Mouse (Mus musculus): ENCODE results near the gene Ccdc137. TPM values are rescaled to one million over a fixed set of nuclear protein-coding genes. Genes with fewer than 3 reads are reported as not detected.
A peak's percentile ranks its signal among the peaks of the same experiment; 100 is the strongest.
"Not testable (repeated sequence)": the region's sequence is repeated elsewhere in the genome, so short reads cannot be mapped to it uniquely, and the experiment has no call there.

Gene Ccdc137
- 31.3 and 32.3 TPM in 2 replicates for polyA plus RNA-seq (2016; fragmentation: Nextera tagmentation; extraction: Ambion mirVana)

DNA sequence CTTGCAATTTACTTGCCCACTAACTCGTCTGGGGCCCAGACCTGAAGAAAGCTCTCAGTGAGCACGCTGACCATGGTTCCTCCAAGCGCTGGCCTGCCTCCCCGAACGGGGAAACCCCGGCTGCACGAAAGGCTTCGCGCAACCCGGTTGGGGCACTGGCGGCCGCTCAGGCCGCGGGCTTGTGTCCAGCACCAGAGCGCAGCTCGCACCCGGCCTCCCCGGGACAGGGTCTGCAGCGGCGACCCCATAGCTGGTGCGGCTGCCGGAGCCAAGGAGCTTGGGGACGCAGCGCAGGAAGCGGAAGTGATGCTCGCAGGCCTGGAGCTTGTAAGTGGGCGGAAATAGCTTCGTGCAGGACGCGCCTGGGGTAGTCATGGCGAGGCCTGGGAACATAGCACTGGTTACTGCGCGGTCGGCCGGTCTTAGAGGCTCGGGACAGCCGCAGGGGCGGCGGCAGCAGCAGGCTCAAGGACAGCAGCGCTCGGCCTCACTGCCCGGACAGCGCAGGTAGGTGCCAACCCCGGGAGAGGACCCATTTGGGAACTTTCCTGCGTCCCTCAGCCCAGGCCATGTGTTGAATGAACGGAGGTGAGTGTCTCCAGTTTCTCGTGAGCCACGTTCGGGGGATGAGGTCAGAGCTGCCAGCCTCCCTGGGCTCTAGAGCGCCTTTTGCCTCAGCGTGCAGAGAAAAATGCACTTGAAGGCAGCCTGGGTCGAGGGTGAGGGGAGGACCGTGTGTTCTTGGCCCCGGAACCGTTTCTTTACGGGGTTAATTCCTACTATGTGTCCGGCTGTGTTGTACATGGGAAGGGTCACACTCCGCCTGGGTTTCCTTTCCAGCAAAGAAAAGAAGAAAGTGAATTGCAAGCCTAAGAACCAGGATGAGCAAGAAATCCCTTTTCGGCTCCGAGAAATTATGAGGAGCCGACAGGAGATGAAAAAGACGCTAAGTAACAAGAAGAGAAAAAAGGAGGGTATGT, at the start of gene Ccdc137, which contains the start of gene Oxld1:
Gene Ccdc137, plus strand, starts transcription at position 344 of the 980 bp plus-strand sequence.
Gene Oxld1, minus strand, starts transcription at position 297 of the 980 bp plus-strand sequence.
- Histone ChIP-seq H3K27ac (peak within 1 kb of the TSS; percentile 89), H3K4me1 (peaks cover 47% of the 10 kb centered on the region), H3K9ac (peak within 1 kb of the TSS; percentile 92), H3K27me3 (replicated peaks) (0 out of 2 replicates have a peak, but pooled peaks cover under 1% of the 10 kb centered on the region), H3K4me2 (peak within 1 kb of the TSS; percentile 95), H3K36me3 (peaks cover 45% of the 10 kb centered on the region), H3K4me3 (peak within 1 kb of the TSS; percentile 96), H3K9me3 (replicated peaks) (no peaks in the 10 kb centered on the region)
- ATAC-seq, result peak; percentile 84
- WGBS (ENCODE audit: insufficient replicate concordance), result 2% methylated on average over 62 of the region's 62 CpGs

DNA sequence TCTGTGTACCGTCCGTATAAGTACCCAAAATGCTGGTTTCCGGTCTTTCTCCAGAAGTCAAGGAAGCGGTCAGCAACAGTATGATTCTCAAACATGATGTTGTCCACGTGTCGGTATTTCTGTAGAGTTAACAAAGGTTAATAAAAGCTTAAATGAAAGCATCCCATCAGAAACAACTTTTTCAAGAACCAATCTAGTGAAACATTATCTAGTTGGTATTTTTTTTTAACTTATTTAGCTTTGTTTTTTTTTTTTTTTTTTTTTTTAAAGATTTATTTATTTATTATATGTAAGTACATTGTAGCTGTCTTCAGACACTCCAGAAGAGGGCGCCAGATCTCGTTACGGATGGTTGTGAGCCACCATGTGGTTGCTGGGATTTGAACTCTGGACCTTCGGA, 44.3 kb upstream of the Ccdc137 start:
- H3K4me2 ChIP-seq; H3K9ac ChIP-seq; H3K9me3 ChIP-seq (replicated peaks); H3K4me1 ChIP-seq; H3K4me3 ChIP-seq; ATAC-seq; H3K27me3 ChIP-seq (replicated peaks); H3K27ac ChIP-seq: not testable (repeated sequence)
- 92% methylated on average over 7 of the region's 10 CpGs for WGBS (ENCODE audit: insufficient replicate concordance)
- peaks cover 98% of the 10 kb centered on the region for H3K36me3 ChIP-seq

DNA sequence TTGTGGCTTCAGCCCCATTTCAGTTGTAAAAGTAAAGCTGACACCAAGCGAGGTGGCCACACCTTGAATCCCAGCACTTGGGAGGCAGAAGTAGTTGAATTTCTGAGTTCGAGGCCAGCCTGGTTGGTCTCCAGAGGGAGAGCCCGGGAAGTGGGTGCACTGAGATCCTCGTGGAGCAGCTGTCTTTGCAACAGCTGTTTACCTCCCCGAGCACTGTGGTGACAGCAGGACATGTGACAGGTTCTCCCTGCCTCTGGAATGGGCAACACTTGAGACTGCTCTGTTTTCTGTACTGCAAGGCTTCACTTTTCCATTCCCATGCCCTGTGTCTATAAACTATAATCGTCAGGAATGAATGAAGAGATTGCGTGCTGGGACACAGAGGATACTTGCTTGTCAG, 40.1 kb upstream of the Ccdc137 start:
- 90% methylated on average over 7 of the region's 7 CpGs for WGBS (ENCODE audit: insufficient replicate concordance)
- Histone ChIP-seq H3K36me3 (peaks cover 98% of the 10 kb centered on the region), H3K27ac (no peak overlapping the region), H3K9ac (no peak overlapping the region), H3K9me3 (replicated peaks) (no peaks in the 10 kb centered on the region), H3K4me3 (no peak overlapping the region), H3K4me1 (0 out of 2 replicates have a peak, but pooled peaks cover 6% of the 10 kb centered on the region), H3K4me2 (no peak overlapping the region), H3K27me3 (replicated peaks) (no peaks in the 10 kb centered on the region)
- no peak for ATAC-seq

DNA sequence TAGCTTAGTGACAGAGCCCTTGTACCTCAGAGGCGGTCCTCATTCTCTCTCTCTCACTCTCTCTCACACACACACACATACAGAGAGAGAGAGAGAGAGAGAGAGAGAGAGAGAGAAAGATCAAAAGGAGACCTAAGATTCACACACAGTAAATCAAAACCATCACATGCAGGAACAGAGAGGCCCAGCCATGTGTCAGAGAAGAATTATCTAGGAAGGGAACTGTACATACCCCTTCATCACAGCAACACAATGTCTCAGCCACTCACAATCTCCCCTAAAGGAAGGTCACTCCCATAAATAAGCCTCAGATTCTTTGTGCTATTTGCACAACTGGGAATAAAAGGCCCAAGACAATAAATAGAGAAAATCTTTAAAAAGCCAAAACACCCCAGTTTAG, 39.3 kb upstream of the Ccdc137 start:
- Histone ChIP-seq H3K4me2 (no peak overlapping the region), H3K9ac (no peak overlapping the region), H3K4me3 (no peak overlapping the region), H3K9me3 (replicated peaks) (no peaks in the 10 kb centered on the region), H3K36me3 (peaks cover 98% of the 10 kb centered on the region), H3K4me1 (0 out of 2 replicates have a peak, but pooled peaks cover 6% of the 10 kb centered on the region), H3K27me3 (replicated peaks) (no peaks in the 10 kb centered on the region), H3K27ac (no peak overlapping the region)
- no peak for ATAC-seq
- 93% methylated on average over 1 of the region's 1 CpGs for WGBS (ENCODE audit: insufficient replicate concordance)

DNA sequence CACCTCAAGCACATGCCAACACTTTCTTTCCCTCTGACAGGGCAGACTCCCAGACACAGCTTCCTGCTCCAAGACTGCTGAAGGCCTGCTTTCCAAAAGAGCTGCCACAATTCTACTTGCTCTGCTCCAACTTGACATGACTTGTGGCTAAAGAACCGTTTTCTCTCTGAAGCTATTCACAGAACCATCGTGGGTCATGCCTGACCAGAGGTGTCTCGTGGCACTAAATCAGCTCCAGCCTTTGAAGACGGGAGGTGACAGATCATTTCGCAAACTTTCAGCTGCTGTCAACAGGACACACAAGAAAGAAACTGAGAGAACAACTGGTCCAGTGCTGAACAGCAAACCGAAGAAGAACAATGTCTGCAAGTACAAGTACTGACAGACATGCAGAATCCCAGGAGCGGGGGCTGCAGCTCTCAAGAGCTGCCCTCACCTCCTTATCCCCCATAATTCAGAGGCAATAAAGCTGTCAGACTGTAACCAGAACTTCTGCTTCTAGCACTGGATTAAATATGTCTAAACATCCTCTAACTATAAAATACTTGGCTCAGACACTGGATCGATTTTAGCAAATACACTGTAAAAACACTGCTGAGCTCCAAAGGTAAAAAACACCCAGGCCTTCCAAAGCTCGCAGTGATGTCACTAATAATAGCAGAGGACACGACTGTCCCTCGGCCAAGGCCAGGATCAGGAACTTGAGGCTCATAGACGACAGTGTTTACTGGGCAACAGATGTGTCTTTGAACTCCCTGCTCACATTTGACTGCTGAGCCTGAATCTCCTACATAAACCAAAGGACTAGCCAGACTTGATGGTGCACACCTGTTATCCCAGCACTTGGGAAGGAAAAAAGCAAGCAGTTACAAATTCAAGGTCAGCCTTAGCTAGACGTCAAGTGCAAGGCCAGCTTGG, 35.0 kb upstream of the Ccdc137 start:
- Histone ChIP-seq H3K27me3 (replicated peaks) (no peaks in the 10 kb centered on the region), H3K4me3 (no peak overlapping the region), H3K36me3 (peaks cover 98% of the 10 kb centered on the region), H3K4me2 (no peak overlapping the region), H3K4me1 (peaks cover 10% of the 10 kb centered on the region; the same call in 1 of the 2 replicates), H3K9ac (no peak overlapping the region), H3K27ac (0 out of 2 replicates have a peak overlapping the region, but pooled peaks have one; percentile 10), H3K9me3 (replicated peaks) (no peaks in the 10 kb centered on the region)
- ATAC-seq, result no peak
- 80% methylated on average over 13 of the region's 13 CpGs for WGBS (ENCODE audit: insufficient replicate concordance)

DNA sequence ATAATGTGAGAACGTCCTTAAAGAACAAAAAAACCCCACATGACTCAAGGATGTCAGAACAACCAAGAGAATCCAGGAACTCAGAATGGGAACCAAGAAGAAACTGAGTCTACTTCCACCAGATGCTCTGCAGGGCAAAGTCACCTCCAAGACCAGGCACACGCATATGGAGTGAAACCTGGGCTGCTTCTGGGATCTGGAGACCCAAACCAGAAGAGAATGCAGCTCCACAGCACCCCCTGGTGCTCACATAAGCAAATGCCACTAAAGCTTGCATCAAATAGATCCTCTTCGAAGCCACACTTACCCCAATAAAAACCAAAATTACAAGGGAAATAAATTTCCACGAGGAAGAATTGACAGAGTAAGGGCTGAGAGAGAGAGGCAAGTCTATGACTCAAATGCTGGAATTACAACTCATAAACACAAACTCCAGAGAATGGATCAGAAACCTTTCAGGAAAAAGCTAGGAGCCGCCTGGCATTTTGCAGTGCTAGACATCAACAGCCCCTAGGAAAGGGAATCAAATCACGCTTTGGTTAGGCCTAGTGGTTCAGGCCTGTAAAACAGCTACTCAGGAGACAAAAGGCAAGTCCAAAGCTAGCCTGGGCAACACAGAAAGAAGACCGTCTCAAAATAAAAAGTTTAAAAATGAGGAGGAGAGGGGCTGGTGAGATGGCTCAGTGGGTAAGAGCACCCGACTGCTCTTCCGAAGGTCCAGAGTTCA, 34.2 kb upstream of the Ccdc137 start:
- no peak overlapping the region for H3K9ac ChIP-seq
- H3K36me3 ChIP-seq, result peaks cover 98% of the 10 kb centered on the region
- H3K27ac ChIP-seq, result no peak overlapping the region
- H3K4me1 ChIP-seq, result peaks cover 10% of the 10 kb centered on the region; the same call in 1 of the 2 replicates
- H3K4me3 ChIP-seq, result no peak overlapping the region
- no peaks in the 10 kb centered on the region for H3K9me3 ChIP-seq (replicated peaks)
- no peak for ATAC-seq
- H3K27me3 ChIP-seq (replicated peaks), result no peaks in the 10 kb centered on the region
- 73% methylated on average over 9 of the region's 9 CpGs for WGBS (ENCODE audit: insufficient replicate concordance)
- H3K4me2 ChIP-seq, result no peak overlapping the region

DNA sequence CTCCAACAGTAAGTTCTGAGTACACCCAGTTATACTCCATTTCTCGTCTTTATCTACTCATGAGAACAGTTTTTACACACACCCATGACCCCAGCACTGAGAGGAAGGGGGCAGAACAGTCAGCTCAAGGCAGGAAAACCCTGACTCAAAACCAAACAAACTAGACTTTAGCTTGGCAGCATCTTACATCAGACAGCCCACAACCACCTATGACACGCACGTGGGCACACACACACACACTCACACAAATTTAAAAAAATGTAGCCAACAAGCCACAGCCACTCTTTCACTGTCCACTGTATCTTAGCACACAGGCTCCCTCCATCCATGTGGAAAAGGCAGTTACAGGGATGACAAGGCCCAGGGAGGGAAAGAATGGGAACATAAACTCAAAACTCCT, 31.2 kb upstream of the Ccdc137 start:
- H3K4me2 ChIP-seq, result no peak overlapping the region
- 75% methylated on average over 3 of the region's 3 CpGs for WGBS (ENCODE audit: insufficient replicate concordance)
- ATAC-seq, result no peak
- H3K4me3 ChIP-seq, result no peak overlapping the region
- peaks cover 10% of the 10 kb centered on the region; the same call in 1 of the 2 replicates for H3K4me1 ChIP-seq
- no peak overlapping the region for H3K9ac ChIP-seq
- H3K36me3 ChIP-seq, result peaks cover 97% of the 10 kb centered on the region
- no peaks in the 10 kb centered on the region for H3K9me3 ChIP-seq (replicated peaks)
- H3K27me3 ChIP-seq (replicated peaks), result no peaks in the 10 kb centered on the region
- 0 out of 2 replicates have a peak overlapping the region, but pooled peaks have one; percentile 5 for H3K27ac ChIP-seq

DNA sequence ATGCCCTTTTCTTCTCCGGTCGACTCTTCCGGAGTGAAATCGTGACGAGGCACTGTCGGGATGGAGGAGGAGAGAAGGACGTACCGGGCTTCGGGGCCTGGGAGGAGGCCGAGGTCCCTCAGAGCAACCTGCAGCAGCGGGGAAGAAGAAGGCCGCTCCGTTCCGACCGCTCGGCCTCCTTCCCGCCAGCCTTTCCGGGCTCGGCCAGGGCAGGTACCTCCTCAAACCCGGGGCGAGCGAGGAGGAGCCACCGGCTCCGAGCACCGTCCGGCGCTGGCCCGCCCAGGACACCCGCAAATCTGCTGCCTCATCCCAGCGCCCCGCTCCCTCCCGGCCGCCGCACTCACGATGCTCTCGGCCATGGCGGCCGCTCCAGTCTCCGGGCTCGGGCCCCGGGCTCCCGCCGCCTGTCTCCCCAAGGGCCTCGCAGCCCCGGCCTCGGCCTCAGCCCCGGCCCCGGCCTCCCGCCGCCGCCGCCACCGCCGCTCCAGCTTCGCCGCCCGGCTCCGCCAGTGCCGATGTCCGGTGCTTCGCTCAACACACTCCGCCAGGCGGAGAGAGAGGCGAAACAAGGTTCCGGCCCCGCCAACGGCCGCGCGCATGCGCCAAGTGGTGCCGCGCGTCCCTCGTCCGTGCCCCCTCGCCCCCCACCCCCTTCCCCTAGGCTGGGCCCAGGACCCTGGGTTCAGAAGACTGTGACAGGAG, 20.6 kb upstream of the Ccdc137 start, which contains the start of gene Nploc4:
Gene Nploc4, minus strand, starts transcription at position 557 of the 705 bp plus-strand sequence.
- under 1% methylated on average over 73 of the region's 77 CpGs for WGBS (ENCODE audit: insufficient replicate concordance)
- Histone ChIP-seq H3K9ac (peak within 1 kb of the TSS; percentile 97), H3K4me1 (peaks cover 13% of the 10 kb centered on the region), H3K4me3 (peak within 1 kb of the TSS; percentile 96), H3K4me2 (peak within 1 kb of the TSS; percentile 84), H3K27ac (peak within 1 kb of the TSS; percentile 93), H3K36me3 (peaks cover 37% of the 10 kb centered on the region), H3K27me3 (replicated peaks) (no peaks in the 10 kb centered on the region), H3K9me3 (replicated peaks) (no peaks in the 10 kb centered on the region)
- peak; percentile 92 for ATAC-seq

DNA sequence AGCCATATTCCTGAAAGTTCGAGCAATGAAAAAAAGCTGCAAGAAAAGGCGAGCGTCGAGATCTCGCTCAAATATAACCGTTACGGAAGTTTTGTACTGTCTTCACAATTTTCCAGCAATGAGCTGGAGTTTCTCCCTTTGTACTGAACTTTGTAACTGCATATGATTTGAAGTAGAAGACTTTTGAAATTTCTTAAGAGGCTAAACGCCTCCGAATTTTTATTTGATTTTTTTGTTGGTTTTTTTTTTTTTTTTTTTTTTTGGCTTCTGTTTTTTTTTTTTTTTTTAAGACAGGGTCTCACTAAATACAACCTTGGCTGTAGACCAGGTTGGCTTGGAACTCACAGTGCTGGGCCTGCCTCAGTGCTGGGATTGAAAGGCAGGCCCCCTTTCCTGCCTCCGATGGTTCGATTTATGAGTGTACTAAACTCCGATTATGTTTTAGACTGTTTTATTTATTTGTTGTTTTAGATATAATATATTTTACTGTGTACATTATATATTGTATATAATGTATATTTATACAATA, 20.0 kb upstream of the Ccdc137 start:
- H3K4me1 ChIP-seq, result peaks cover 13% of the 10 kb centered on the region
- WGBS (ENCODE audit: insufficient replicate concordance), result 29% methylated on average over 12 of the region's 12 CpGs
- peak overlapping the region; percentile 97 for H3K9ac ChIP-seq
- peak overlapping the region; percentile 93 for H3K27ac ChIP-seq
- H3K4me2 ChIP-seq, result peak overlapping the region; percentile 84
- no peak for ATAC-seq
- peak overlapping the region; percentile 96 for H3K4me3 ChIP-seq
- peaks cover 30% of the 10 kb centered on the region for H3K36me3 ChIP-seq
- H3K27me3 ChIP-seq (replicated peaks), result no peaks in the 10 kb centered on the region
- no peaks in the 10 kb centered on the region for H3K9me3 ChIP-seq (replicated peaks)

DNA sequence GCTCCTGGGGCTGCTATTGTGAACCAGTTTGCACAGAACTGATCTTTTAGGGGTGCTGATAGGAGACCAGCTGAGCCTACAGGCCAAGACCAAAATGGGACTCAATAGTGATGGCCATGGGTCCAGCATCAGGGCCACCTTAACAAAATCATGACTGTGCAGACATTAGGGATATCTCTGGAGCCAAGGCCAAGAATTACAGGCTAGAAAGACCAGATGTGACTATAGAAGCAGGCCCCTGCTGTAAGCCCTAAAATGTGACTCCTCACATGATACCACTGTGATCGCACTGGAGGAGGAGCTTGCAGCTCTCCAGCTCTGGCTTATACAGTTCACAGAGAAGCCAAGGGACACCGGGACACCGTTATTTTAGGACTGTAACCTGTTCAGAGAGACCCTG, 15.6 kb upstream of the Ccdc137 start, which contains the start of gene Tspan10:
Gene Tspan10, plus strand, starts transcription at position 301 of the 400 bp plus-strand sequence.
- H3K4me2 ChIP-seq, result no peak within 1 kb of the TSS
- 0 out of 2 replicates have a peak, but pooled peaks cover 9% of the 10 kb centered on the region for H3K27me3 ChIP-seq (replicated peaks)
- no peak within 1 kb of the TSS; the same call in 1 of the 2 replicates for H3K9ac ChIP-seq
- peaks cover 3% of the 10 kb centered on the region; the same call in 1 of the 2 replicates for H3K4me1 ChIP-seq
- 86% methylated on average over 3 of the region's 3 CpGs for WGBS (ENCODE audit: insufficient replicate concordance)
- H3K4me3 ChIP-seq, result no peak within 1 kb of the TSS
- no peak within 1 kb of the TSS for H3K27ac ChIP-seq
- H3K36me3 ChIP-seq, result no peaks in the 10 kb centered on the region
- no peak for ATAC-seq
- no peaks in the 10 kb centered on the region for H3K9me3 ChIP-seq (replicated peaks)

Measured in liver, embryonic 12.5 days (tissue).